Mouse (Mus musculus): ENCODE measurements around the gene Ifi202b. TPM values are rescaled to one million over a fixed set of nuclear protein-coding genes. Genes with fewer than 3 reads are reported as not detected.
"Not testable (repeated sequence)": the region's sequence is repeated elsewhere in the genome, so short reads cannot be mapped to it uniquely, and the experiment has no call there.

Gene Ifi202b
- 2.2 and 2.3 TPM in 2 replicates for polyA plus RNA-seq (2015; fragmentation: Nextera tagmentation; extraction: Ambion mirVana)

GRCm38 (mm10) chr1:173982694-173983305 is at the start of gene Ifi202b:
TSS of gene Ifi202b (minus strand) at chr1:173982744.
- not testable (repeated sequence) for H3K4me3 ChIP-seq (replicated peaks; ENCODE audit: low read length); H3K9me3 ChIP-seq (replicated peaks; ENCODE audit: control insufficient read depth, low read length); ATAC-seq (ENCODE audit: insufficient read depth, low FRiP score); H3K27ac ChIP-seq (ENCODE audit: low read length); H3K36me3 ChIP-seq (ENCODE audit: control insufficient read depth, insufficient read depth, low read length); H3K4me2 ChIP-seq (ENCODE audit: low read depth, low read length); H3K9ac ChIP-seq (ENCODE audit: low read length); H3K4me1 ChIP-seq (ENCODE audit: control insufficient read depth, insufficient read depth, low read length); H3K27me3 ChIP-seq (ENCODE audit: control insufficient read depth, insufficient read depth, low read length)
- 79% methylated on average over 6 of the region's 6 CpGs for WGBS

GRCm38 (mm10) chr1:174031698-174032097 is 49.2 kb upstream of the Ifi202b start, which contains the start of gene Ifi205:
TSS of gene Ifi205 (minus strand) at chr1:174031810.
- ATAC-seq (ENCODE audit: insufficient read depth, low FRiP score): no peak

GRCm38 (mm10) chr1:174007050-174007449 is 24.5 kb upstream of the Ifi202b start:
- not testable (repeated sequence) for H3K36me3 ChIP-seq (ENCODE audit: control insufficient read depth, insufficient read depth, low read length); H3K4me2 ChIP-seq (ENCODE audit: low read depth, low read length); H3K4me3 ChIP-seq (replicated peaks; ENCODE audit: low read length); H3K27ac ChIP-seq (ENCODE audit: low read length); H3K9ac ChIP-seq (ENCODE audit: low read length); H3K27me3 ChIP-seq (ENCODE audit: control insufficient read depth, insufficient read depth, low read length); H3K9me3 ChIP-seq (replicated peaks; ENCODE audit: control insufficient read depth, low read length); H3K4me1 ChIP-seq (ENCODE audit: control insufficient read depth, insufficient read depth, low read length); ATAC-seq (ENCODE audit: insufficient read depth, low FRiP score)

More at GRCm38 (mm10) chr1:174031698-174032097, 49.2 kb upstream of the Ifi202b start, which contains the start of gene Ifi205:
- WGBS: 36% methylated on average over 1 of the region's 1 CpGs
- Histone ChIP-seq H3K9me3 (replicated peaks; ENCODE audit: control insufficient read depth, low read length) (no peaks in the 10 kb centered on the region), H3K27ac (ENCODE audit: low read length) (no peak within 1 kb of the TSS), H3K4me1 (ENCODE audit: control insufficient read depth, insufficient read depth, low read length) (no peaks in the 10 kb centered on the region), H3K9ac (ENCODE audit: low read length) (no peak within 1 kb of the TSS), H3K36me3 (ENCODE audit: control insufficient read depth, insufficient read depth, low read length) (no peaks in the 10 kb centered on the region), H3K27me3 (ENCODE audit: control insufficient read depth, insufficient read depth, low read length) (no peaks in the 10 kb centered on the region), H3K4me2 (ENCODE audit: low read depth, low read length) (no peak within 1 kb of the TSS), H3K4me3 (replicated peaks; ENCODE audit: low read length) (no peak within 1 kb of the TSS)

GRCm38 (mm10) chr1:174004352-174005109 is 22.0 kb upstream of the Ifi202b start:
- not testable (repeated sequence) for H3K9me3 ChIP-seq (replicated peaks; ENCODE audit: control insufficient read depth, low read length); H3K36me3 ChIP-seq (ENCODE audit: control insufficient read depth, insufficient read depth, low read length); ATAC-seq (ENCODE audit: insufficient read depth, low FRiP score); H3K27ac ChIP-seq (ENCODE audit: low read length); H3K4me2 ChIP-seq (ENCODE audit: low read depth, low read length); H3K4me3 ChIP-seq (replicated peaks; ENCODE audit: low read length); H3K9ac ChIP-seq (ENCODE audit: low read length); H3K27me3 ChIP-seq (ENCODE audit: control insufficient read depth, insufficient read depth, low read length); H3K4me1 ChIP-seq (ENCODE audit: control insufficient read depth, insufficient read depth, low read length)
- 52% methylated on average over 2 of the region's 3 CpGs for WGBS

- no peak for ATAC-seq (ENCODE audit: insufficient read depth, low FRiP score)
- Histone ChIP-seq H3K27me3 (ENCODE audit: control insufficient read depth, insufficient read depth, low read length) (no peaks in the 10 kb centered on the region), H3K4me3 (replicated peaks; ENCODE audit: low read length) (no peak overlapping the region), H3K4me1 (ENCODE audit: control insufficient read depth, insufficient read depth, low read length) (no peaks in the 10 kb centered on the region), H3K4me2 (ENCODE audit: low read depth, low read length) (no peak overlapping the region), H3K9ac (ENCODE audit: low read length) (no peak overlapping the region), H3K9me3 (replicated peaks; ENCODE audit: control insufficient read depth, low read length) (no peaks in the 10 kb centered on the region), H3K36me3 (ENCODE audit: control insufficient read depth, insufficient read depth, low read length) (no peaks in the 10 kb centered on the region), H3K27ac (ENCODE audit: low read length) (no peak overlapping the region)
- 81% methylated on average over 4 of the region's 4 CpGs for WGBS
These were observed 12.5 kb upstream of the Ifi202b start for GRCm38 (mm10) chr1:173995003-173995402.

- not testable (repeated sequence) for H3K27ac ChIP-seq (ENCODE audit: low read length); ATAC-seq (ENCODE audit: insufficient read depth, low FRiP score)
- WGBS: 18% methylated on average over 3 of the region's 3 CpGs
These were observed 1.5 kb downstream of the Ifi202b start for GRCm38 (mm10) chr1:173981038-173981437.

GRCm38 (mm10) chr1:173977622-173978021 is 4.9 kb downstream of the Ifi202b start:
- H3K27ac ChIP-seq (ENCODE audit: low read length): no peak overlapping the region
- H3K27me3 ChIP-seq (ENCODE audit: control insufficient read depth, insufficient read depth, low read length): no peaks in the 10 kb centered on the region
- H3K4me2 ChIP-seq (ENCODE audit: low read depth, low read length): no peak overlapping the region
- H3K4me1 ChIP-seq (ENCODE audit: control insufficient read depth, insufficient read depth, low read length): no peaks in the 10 kb centered on the region
- H3K36me3 ChIP-seq (ENCODE audit: control insufficient read depth, insufficient read depth, low read length): no peaks in the 10 kb centered on the region
- no peak for ATAC-seq (ENCODE audit: insufficient read depth, low FRiP score)
- no peak overlapping the region for H3K4me3 ChIP-seq (replicated peaks; ENCODE audit: low read length)
- H3K9ac ChIP-seq (ENCODE audit: low read length): no peak overlapping the region
- H3K9me3 ChIP-seq (replicated peaks; ENCODE audit: control insufficient read depth, low read length): no peaks in the 10 kb centered on the region

More at GRCm38 (mm10) chr1:173981038-173981437, 1.5 kb downstream of the Ifi202b start:
- not testable (repeated sequence) for H3K9me3 ChIP-seq (replicated peaks; ENCODE audit: control insufficient read depth, low read length); H3K27me3 ChIP-seq (ENCODE audit: control insufficient read depth, insufficient read depth, low read length); H3K9ac ChIP-seq (ENCODE audit: low read length); H3K4me3 ChIP-seq (replicated peaks; ENCODE audit: low read length); H3K36me3 ChIP-seq (ENCODE audit: control insufficient read depth, insufficient read depth, low read length); H3K4me1 ChIP-seq (ENCODE audit: control insufficient read depth, insufficient read depth, low read length); H3K4me2 ChIP-seq (ENCODE audit: low read depth, low read length)

GRCm38 (mm10) chr1:173973111-173973510 is 9.4 kb downstream of the Ifi202b start:
- Histone ChIP-seq H3K27me3 (ENCODE audit: control insufficient read depth, insufficient read depth, low read length) (no peaks in the 10 kb centered on the region), H3K27ac (ENCODE audit: low read length) (no peak overlapping the region), H3K4me2 (ENCODE audit: low read depth, low read length) (no peak overlapping the region), H3K4me1 (ENCODE audit: control insufficient read depth, insufficient read depth, low read length) (no peaks in the 10 kb centered on the region), H3K36me3 (ENCODE audit: control insufficient read depth, insufficient read depth, low read length) (no peaks in the 10 kb centered on the region), H3K9ac (ENCODE audit: low read length) (no peak overlapping the region), H3K9me3 (replicated peaks; ENCODE audit: control insufficient read depth, low read length) (no peaks in the 10 kb centered on the region), H3K4me3 (replicated peaks; ENCODE audit: low read length) (no peak overlapping the region)
- ATAC-seq (ENCODE audit: insufficient read depth, low FRiP score): no peak

- H3K36me3 ChIP-seq (ENCODE audit: control insufficient read depth, insufficient read depth, low read length); H3K27me3 ChIP-seq (ENCODE audit: control insufficient read depth, insufficient read depth, low read length); ATAC-seq (ENCODE audit: insufficient read depth, low FRiP score); H3K4me1 ChIP-seq (ENCODE audit: control insufficient read depth, insufficient read depth, low read length); H3K27ac ChIP-seq (ENCODE audit: low read length); H3K4me3 ChIP-seq (replicated peaks; ENCODE audit: low read length); H3K9ac ChIP-seq (ENCODE audit: low read length); H3K9me3 ChIP-seq (replicated peaks; ENCODE audit: control insufficient read depth, low read length); H3K4me2 ChIP-seq (ENCODE audit: low read depth, low read length): not testable (repeated sequence)
- WGBS: 68% methylated on average over 1 of the region's 1 CpGs
These were observed 21.1 kb downstream of the Ifi202b start for GRCm38 (mm10) chr1:173961491-173961890.
